Mouse (Mus musculus) thymus, postnatal 14 days (tissue): ENCODE data around the gene Atxn10.
A peak's percentile ranks its signal among the peaks of the same experiment; 100 is the strongest.
"Not testable (repeated sequence)": the region's sequence is repeated elsewhere in the genome, so short reads cannot be mapped to it uniquely, and the experiment has no call there.

Source experiments
- DNase-seq: peaks from one replicate; pipeline ENCODE4 v3.0.0; 2021

Atxn10 gene

DNA sequence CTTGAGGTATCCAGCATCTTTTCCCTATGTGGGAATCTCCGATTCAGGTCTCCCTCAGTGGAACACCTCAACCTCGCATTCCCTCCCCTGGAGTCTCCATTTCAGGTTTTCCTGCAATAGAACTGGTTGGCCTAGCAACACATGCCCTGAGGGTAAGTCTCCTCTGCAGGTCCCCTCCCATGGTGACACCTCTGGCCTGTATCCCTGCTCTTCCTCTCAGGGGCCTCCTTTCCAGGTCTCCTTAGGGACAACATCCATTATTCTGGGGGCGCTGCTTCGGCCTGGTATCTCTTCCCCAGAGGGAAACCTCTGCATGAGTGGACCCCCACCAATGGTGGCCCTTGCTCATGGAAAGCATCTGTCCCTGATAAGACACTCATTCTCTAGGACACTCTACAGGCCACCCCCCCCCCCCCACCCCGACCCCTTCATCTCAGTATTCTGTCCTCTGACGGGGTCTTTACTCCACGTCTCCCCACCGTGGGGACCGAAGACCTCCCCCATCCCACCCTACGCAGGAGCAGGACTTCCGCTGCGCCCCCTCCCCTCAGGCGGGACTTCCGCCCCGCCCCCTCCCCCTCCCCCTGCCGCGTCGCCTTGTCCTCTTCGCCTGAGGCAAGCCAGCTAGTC, at the start of gene Atxn10:
TSS of gene Atxn10 (plus strand) at position 575 of the 630 bp plus-strand sequence.
- no peak for DNase-seq

- no peak for DNase-seq
Measured at GRCm38 (mm10) chr15:85294632-85295031, 41.4 kb upstream of the Atxn10 start.

DNA sequence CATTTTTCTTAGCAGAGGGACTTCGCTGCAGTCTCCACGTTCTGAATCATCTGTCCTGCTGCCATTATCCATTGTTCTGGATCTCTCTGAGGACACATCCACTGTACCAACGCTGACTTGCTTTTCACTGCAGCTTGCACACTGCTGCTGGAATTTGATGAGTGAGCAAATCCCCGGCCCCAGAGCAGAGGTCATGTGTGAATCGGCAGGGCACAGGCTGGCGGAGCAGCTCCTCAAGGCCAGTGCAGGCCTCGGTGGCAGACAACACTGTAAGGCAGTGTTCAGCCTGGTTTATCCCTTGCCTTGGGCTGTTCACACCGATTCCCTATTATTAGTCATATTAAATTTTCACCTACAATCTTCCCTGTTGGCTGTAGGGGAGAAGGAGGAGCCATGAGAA, 40.5 kb upstream of the Atxn10 start:
- no peak for DNase-seq

GRCm38 (mm10) chr15:85295977-85296376, 40.1 kb upstream of the Atxn10 start:
- DNase-seq, result no peak

DNA sequence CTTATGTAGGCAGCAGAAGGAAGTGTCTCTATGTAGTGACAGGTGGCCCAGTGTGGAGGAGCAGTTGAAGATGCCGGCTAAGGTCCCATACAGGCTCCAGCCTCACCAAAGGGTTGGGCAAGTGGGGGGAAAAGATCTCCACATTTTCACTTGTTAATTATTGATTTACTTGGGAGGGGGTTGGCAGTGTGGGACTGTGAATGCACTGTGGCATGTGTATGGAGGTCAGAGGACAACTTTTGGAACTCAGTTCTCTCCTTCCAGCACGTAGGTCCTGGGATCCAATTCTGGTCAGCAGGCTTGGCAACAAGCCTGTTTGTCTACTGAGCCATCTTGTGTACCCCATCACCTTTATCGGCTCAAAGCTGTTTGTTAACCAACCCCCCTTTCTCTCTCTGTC, 39.5 kb upstream of the Atxn10 start:
- no peak for DNase-seq

DNA sequence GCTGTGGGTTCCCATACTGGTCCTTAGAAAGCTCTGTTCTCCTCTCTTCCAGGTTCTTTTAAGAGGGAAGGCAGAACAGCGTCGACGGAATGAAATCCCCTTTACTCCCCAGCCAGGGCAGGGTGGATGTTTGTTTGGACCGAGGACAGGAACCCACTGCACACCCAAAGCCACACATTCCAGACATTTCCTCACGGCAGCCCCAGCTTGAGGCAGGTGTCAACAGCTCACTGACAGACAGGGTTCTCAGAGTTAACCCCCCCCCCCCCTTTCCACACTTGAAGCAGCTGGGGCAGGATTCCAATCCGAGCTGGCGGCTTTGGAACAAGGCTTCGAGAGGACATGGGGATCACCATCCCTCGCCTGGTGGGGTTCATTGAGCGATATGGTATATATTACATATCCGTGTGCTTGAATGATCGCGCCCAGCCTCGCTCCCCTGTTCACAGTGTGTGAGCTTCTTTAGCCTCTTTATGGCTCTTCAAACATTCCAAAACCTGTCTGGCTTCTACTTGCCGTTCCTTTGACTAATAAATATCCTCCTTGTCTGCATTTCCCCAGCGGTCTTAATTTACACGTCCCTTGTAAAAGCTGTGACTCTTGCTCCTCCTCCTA, 37.8 kb upstream of the Atxn10 start:
- DNase-seq, result no peak

- no peak for DNase-seq
Measured at GRCm38 (mm10) chr15:85298946-85299345, 37.1 kb upstream of the Atxn10 start.

GRCm38 (mm10) chr15:85303241-85303640, 32.8 kb upstream of the Atxn10 start:
- DNase-seq, result no peak

- DNase-seq, result no peak
Measured at GRCm38 (mm10) chr15:85303976-85304375, 32.1 kb upstream of the Atxn10 start.

DNA sequence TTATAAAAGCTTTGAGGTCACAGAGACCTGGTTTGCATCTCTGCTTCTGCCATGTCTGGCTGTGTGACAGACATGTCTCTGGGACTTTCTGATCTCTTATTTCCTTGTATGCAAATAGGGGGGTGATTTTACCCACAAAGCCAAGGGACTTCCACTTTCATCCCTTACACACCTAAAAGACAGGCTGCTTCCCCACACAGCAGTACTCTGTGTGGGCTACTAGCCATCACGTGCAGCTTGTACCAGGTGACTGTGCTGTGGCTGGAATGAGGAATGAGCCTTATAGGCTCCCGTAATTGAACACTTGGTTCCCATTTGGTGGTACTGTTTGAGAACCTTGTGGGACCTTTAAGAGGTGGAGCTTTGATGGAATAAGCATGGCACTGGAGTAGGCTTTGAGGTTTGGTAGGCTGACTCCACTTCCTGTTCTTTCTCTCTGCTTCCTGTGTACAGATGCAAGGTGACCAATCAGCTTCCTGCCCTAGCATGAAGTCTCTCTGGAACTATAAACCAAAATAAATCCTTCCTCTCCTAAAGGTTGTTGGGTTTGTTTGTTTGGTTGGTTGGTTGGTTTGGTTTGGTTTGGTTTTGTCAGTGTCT, 28.9 kb upstream of the Atxn10 start:
- no peak for DNase-seq

GRCm38 (mm10) chr15:85311058-85311657, 24.9 kb upstream of the Atxn10 start:
- no peak for DNase-seq

DNA sequence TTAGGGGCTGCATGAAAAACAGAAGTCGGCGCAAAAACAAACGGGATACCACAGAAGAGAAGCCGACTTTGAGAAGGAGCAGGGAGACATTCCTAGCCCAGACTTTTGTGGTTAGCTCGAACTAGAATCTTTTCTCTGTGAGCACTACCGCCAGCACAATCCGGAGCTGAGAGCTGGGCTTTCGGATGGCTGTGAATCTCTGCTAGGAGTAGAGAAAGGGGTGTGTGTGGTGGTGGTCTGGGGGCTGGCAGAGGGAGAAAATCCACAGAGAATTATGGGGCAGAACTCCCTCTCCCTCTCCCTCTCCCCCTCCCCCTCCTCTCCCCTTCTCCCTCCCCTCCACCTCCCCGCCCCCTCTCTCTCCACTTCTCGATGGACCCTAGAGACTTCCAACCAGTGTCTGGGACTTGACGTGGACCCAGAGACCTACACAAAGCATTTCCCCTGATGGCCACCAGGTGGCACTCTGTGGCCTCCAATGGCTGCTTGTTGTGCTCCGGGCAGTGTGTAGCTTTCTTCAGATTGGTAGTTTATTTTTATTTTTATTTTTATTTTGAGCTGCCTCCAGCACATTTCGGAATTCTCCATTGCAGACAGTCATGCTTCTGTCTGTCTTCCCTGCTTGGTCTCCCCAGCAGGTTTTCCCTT, 20.5 kb upstream of the Atxn10 start:
- peak; percentile 73 for DNase-seq

GRCm38 (mm10) chr15:85316342-85317140, 19.5 kb upstream of the Atxn10 start:
- DNase-seq, result no peak

GRCm38 (mm10) chr15:85319924-85320668, 15.9 kb upstream of the Atxn10 start:
- DNase-seq, result no peak

DNA sequence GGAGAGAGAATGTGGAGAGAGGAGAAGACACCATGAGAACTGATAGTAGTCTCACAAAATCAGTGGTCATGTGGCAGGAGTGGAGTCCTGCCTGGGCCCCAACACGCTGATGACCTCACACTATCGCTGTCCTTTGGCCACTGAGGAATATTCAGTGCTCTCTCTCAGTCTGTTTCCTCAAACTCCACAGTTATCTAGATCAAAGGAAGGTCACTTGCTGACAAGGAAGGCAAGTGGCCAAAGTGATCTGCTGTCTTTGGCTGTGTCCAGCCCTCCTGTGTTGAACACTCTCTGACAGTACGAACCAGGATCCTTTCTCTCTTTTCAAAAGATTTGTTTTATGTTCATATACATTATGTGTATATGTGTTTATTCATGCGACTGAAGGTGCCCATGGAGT, 12.8 kb upstream of the Atxn10 start:
- no peak for DNase-seq

DNA sequence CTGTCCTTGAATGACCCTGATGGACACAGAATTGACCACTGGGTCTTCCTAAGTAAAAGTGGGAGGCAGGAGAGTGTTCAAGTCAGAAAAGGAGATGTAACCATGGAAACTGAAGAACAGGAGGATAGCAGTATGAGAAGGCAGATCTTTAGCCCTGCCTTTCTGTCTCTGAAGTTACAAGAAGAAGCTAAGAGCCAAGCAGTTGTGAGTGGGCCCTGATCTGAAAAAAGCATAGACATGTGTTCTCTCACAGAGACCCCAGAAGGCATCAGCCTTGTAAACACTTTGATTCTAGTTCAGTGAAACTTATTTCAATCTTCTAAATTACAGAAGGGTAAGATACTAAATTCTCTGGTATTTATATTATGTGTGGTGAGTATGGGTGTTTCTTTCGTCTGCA, 11.6 kb upstream of the Atxn10 start:
- DNase-seq, result no peak

- DNase-seq, result no peak
Measured at GRCm38 (mm10) chr15:85327808-85328207, 8.2 kb upstream of the Atxn10 start.

GRCm38 (mm10) chr15:85328455-85328854, 7.6 kb upstream of the Atxn10 start:
- DNase-seq, result peak; percentile 45

GRCm38 (mm10) chr15:85329096-85329495, 6.9 kb upstream of the Atxn10 start:
- DNase-seq, result no peak

DNA sequence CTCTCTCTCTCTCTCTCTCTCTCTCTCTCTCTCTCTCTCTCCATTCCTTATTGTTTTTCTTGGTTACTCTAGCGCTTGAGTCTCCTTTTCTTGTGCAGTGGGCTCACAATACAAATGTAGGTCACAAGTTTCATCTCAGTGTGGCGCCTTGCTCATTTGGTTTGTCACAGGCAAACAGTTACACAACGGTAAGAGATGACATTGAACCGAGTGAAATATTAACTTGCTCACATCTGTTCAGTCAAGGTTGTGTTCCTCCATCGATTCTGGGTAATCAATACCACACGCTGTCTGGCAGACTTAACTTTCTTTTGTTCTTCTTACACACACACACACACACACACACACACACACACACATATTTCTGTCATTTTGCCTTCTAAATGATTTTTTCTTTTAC, 6.0 kb upstream of the Atxn10 start:
- no peak for DNase-seq

DNA sequence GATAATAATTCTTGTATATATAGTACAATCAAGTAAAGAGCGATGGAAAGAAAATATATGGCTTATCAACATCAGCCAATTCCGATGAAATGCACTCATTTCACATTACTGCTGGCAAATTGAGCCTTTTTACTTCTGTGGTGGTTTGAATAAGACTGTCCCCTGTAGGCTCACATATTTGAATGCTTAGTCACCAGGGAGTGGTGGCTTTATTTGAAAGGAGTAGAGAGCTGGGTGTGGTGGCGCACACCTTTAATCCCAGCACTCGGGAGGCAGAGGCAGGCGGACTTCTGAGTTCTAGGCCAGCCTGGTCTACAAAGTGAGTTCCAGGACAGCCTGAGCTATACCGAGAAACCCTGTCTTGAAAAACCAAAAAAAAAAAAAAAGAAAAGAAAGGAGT, 2.5 kb upstream of the Atxn10 start:
- not testable (repeated sequence) for DNase-seq

DNA sequence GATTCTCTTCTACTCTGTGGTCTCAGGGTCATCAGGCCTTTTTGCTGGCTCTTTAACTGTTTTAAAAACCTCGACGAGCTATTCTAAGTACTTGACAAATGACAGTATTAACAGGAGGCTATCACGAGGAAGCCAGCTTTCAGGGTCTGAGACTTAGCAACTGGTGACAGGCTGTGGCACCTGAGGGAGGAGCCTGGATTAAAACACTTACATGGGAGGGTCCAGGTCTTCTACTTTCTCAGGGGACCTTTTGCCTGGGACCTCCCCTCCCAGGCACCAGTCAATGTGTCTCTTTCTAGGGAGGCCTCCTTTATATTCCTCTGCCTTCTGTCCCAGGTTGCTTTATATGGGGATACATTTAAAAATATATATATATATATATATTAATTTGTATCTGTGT, 1.8 kb upstream of the Atxn10 start:
- DNase-seq, result no peak
